Mouse (Mus musculus) kidney, postnatal 4 days (tissue): ENCODE data around the gene Eed.
"Not testable (repeated sequence)": the region's sequence is repeated elsewhere in the genome, so short reads cannot be mapped to it uniquely, and the experiment has no call there.

ENCODE experiments used
- DNase-seq, 2 experiments: peaks; one replicate each; pipeline ENCODE4 v3.0.0; 2021; ENCODE audit warnings: mixed read lengths in 2 of 2

The Eed gene

GRCm38 (mm10) chr7:89980485-89981422, at the start of gene Eed:
Gene Eed, minus strand, starts transcription at chr7:89980983.
- peak; percentile 96 to 98 for DNase-seq

DNA sequence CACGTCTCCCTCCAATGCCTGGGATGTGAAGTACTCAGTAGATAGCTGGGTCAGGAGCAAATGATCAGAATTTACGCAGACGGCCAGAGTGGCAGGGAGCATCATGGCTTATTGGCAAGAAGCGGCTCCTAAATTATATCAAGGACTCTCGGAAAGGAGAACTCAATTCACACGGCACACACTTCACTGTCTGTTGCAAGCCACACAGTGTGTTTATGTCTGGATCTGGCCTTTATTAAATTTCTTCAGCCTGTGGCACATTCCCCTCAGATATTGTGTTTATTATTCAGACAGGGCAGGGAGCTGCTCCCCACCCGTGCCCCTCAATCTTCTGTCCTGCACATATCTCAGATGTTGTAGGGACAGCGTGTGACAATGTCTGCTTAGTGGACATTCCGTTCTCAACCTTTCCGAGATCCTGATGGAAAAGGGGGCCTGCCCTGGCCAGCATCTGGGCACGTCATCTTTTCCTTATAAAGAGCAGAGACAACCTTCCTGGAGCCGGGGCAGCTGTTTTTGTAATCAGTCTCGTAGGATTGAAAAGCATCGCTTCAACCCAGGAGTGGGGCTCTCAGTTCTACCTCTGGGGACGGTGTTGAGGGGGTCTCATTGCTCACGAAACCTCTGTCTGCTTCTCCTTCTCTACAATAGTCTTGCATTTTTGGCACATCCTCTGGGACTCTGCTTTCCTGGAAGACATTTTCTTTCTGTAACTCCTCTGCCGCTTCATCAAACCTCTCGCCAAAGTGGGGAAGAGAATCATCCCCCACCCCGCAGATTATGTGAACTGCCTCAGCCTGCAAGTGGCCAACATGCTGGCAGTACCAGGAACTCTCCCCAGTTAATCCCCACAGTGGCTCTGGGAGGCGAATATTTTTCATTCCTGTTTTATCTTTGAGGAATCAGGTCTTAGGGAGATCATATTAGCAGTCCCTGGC, 49.0 kb upstream of the Eed start:
- peak; percentile 36 to 48 for DNase-seq

DNA sequence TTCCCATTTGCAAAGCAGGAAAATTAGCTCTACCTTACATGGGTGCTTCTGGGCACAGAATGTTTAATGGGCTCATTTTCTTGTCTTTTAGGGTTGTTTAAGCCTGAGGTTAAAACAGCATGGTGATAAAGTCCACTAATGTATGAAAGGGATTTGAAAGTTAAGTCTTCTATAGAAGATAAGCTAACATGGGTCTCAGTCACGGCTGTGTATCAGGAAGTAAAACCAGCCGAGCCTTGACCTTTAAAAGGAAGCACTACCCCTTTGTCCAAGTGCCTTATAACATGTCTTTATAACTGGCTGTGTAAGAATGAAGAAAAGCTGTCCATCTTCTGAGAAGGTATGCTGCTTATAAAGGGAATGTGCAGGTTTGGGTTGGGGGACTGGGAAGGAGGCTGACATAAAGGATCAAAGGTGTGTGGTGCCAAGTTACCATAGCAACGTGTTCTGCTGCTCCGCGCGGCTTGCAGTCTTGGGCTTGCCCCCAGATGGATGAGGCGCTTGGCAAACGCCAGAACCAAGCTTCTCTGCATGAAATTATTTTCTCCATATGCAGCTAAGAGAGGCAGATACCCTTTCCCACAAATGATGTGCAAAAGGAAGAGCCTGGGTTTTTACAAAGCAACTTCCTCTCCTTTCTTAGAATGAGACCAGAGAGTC, 48.2 kb upstream of the Eed start:
- DNase-seq, result peak; percentile 18 to 35

DNA sequence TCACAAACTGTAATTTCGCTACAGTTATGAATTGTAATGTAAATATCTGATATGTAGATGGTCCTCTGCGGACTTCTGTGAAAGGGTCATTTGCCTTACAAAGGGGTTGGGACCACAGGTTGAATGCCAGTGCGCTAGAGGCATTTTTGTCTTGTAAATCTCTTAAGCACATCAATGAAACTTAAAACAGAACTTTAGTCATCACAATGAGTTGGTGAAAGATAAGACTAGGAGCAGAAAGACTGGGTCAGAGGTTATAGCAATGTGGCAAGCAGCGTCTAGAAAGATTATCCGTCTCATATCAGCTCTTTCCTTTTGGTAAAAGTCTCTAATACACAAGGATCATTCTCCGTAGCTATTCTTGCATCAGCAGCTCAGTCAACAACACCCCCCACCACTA, 44.2 kb upstream of the Eed start:
- DNase-seq, result no peak

DNA sequence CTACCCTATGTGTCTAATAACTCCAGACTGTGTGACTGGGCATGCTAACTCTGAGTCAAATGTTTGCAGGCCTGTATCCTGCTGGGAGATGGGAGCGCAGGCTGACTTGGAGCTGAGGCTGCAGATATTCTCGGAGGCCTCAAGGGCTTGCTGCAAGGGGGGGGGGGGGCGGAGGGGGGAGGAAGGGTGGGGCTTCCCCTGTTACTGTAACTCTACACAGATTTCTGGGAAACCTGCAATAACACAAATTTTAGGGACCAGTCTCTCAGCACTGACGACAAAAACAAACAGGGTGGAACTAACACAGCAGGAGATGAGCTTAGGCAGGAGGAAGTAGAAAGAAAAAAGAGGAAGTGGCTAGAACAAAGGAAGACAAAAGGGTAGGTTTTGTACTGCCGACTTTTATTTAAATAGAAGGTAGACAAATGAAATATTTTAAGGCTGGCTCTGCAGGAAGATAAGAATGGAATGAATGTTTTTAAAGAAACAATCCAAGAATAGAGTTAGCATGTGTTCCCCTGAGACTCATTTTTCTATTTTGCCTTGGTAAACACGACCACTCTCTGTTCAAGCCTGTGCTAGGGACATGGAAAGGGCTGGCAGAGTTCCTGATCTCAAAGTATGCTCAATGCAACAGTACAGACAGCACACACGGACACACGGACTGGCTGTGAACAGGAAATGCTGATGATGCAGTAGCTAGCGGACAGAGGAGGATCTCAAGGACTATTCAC, 42.4 kb upstream of the Eed start:
- DNase-seq, result peak; percentile 17 to 44

DNA sequence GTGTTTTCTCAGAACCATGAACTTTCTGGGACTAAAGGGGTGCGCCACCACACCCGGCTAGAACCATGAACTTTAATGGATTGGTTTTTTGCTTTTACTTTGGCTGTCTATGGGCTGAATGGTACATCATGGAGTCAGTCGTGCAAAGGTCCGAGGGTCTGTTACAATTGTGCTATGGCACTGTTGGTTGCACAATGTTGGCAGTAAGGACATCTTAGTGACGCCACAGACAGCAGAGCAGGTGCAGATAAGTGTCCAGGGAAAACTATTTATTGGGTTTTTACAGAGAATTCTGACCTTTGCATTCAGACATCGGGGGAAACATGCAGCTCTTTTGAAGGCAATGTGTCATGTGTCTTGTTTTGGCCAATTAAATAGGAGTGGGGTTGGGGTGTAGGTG, 39.5 kb upstream of the Eed start:
- DNase-seq, result no peak

DNA sequence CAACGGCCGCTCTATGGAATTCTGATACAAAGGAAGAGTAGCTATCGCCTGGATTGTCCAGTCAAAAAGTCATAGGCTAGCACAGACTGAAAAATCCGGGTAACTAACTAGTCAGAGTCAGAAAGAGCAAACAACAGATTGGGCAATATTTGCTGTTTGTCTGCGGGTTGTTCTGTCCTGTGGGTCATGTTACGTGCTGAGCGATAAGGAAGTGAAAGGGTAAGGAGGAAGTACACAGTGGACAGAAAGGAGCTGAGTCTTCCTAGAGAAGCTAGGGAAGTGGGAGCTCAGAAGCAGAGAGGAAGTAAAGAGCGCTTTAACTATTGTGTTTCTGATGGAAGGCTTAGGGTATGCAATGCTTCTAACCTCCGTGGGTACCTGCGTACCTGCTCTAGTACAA, 38.8 kb upstream of the Eed start:
- no peak for DNase-seq

DNA sequence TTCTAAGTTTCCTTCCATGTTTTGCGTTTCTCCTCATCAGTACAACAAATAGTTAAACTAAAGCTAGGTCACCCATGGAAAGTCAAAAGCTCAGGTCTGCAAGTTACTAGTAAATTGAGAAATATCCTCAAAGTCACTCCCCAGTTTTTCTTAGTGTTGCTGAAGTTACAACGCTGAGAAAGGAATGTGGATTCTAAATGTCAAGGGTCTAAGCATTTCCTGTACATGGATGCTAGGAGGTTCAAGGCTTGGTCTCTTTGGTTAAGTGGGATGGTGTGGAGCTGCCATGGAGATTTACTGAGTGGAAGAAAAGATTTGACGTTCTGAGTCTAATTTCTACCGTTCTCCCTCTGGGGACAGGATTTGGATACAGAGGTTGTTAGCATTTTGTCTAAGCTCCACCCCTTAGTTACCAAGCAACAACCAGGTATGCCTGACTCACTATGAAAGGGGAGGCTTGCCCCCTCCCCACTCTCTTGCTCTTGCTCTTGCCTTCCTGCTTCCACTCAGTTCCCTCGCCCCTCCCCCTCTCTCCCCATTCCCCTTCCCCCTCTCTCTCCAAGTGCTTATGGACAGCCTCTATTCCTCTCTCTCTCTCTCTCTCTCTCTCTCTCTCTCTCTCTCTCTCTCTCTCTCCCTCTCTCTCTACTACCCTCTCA, 36.3 kb upstream of the Eed start:
- DNase-seq, result peak; percentile 21 to 27

DNA sequence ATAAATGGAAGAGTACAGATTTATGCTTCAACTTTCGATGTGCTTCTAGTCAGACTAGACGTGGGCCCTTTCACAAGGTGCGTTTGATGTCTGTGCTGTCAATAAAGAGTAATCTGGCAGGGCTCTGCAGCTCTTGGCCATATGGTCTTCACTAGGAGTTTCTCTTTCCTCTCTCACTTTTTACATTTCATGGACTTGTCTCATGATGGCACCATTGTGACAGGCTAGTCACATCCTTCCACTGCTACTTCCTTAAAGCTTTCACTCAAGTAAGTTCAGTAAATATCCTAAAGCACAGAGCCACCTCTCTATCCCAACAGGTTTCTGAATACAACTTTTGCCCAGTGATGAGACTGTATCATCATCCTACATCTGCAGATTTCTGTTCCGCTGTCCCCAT, 35.7 kb upstream of the Eed start:
- peak in 1 of 2 experiments; percentile 32 for DNase-seq

DNA sequence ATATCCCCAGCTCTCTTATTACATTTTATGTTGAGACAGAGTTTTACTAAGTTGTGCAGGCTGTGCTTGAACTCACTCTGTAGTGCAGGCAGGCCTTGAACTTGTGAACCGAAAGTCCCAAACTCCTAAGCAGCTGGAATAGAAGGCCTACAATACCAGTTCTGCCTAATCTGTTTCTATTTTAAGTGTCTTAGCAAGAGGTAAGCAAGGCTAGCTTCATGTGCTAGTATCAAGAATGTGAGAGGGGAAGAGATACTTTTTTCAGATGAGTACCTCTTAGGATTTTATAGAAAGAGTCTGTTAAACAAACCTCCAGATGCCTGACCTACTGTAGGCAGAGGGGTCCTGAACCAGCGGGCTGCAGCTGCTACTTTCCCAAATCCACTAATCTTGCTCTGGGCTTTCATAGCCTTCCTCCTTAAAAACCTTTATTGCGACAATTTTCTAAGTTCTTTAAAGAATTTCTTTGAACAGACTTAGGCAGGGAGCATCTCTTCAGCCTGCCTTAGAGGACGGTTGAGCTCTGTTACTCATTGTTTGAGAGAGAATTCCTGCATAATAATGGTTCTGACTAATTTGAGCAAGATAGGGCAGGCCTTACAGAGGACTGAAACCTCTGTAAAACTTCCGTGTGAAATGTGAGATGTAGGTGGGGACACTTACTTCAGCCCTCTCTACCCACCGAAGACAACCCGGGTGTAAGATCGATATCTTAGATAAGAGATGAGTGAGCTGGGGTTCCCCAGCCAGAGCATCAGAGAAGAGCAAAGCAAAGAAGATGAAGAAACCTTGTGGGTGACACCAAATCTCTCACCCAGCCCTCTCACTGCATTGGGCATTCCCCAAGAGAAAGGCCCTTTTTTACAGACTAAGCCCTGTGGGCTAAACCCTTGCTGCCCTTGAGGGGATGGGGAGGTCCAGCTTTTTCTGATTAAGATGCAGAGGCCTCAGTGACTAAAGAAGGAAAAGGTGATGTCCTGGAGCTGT, 26.2 kb upstream of the Eed start:
- DNase-seq, result no peak

DNA sequence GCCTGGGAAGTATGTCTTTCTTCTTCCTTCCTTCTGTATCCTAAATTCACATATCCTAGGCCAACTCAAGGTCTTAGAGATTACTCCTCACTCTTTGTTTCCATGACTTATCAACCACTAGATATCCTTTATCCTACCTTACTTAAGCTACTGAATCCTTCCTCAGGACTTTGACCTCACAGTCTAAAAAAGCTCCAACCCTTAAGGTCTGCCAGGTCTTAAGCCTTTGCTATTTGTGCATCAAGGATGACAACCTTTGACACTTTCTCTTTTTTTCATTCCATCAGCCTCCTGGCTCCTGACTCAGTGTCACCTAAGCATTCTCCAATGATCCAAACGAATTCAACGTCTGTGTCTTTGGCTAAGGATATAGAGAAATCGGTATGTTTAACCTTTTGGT, 24.0 kb upstream of the Eed start:
- no peak for DNase-seq

GRCm38 (mm10) chr7:90002375-90002774, 21.6 kb upstream of the Eed start:
- no peak for DNase-seq

DNA sequence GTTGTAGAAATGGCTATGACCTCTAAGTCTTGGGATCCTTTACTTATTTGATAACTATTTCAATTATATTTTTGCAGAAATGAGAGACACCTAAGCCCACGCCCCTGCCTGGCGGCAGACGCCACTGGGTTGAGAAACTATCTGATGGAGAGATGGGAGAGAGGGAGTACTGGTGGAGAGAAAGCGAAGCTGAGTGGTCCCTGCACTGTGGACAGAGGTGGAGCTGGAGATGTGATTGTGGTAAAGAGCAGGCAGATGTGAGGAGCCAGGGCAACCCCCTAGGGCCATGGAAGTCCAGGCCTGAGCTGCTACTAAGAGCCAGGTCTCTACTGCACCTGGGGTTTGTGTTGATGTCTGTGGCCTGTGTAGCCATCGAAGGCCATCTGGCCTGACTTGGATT, 18.7 kb upstream of the Eed start:
- DNase-seq, result no peak

DNA sequence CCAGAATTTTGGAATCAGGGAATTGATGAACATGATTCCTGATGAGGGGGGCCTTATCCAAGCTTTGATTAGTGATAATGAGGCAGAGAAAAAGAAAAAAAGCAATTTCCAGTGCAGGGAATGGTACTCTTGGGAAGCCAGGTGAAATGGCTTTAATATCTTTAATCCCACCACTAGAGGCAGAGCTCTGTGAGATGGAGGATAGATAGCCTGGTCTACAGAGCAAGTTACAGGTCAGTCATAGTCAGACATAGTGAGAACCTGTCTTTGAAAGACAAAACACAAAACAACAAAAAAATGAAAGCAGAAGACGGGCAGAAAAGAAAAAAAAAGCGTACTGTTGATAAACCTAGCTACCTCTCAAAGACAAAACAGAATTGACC, 17.8 kb upstream of the Eed start:
- DNase-seq, result no peak

DNA sequence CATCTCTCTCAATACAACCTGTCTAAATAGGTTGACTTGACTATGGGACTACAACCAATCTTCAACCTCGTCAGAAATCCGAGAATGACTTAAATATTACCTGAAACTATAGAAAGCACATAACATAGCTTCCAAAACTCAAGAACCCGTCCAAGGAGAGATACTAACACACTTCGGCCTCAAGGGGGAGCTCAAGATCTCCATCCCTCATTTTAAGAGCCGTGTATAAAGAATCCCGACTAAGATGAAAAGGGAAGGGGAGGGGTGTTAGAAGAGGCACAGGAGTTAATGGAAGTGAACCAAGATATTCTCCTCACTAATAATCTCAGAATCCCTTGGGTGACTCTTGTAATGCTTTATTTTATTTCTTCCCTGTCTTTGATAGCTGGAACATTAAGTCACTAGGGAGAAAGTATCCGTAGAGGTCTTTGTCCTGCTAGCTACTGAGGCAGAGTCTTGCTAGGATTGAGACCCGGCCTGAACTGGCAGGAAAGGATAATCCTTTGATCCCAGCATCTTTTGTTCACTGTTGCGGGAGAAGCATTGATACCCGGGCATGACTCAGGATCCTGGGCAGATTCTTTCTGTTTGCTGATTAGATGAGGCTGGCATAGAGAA, 17.3 kb upstream of the Eed start:
- peak; percentile 50 to 60 for DNase-seq

DNA sequence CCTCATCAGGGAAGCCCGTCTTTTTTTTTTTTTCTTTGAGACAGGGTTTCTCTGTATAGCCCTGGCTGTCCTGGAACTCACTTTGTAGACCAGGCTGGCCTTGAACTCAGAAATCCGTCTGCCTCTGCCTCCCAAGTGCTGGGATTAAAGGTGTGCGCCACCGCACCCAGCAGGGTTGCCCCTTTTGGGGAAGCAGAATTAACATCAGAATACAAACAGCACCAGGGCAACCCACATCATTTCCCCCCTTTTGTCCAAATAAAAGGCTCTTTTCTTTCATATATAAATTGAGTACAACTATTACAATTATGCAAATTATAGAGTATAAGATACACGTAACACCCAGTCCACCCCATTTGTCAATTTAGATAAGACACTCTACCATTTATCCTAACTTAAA, 16.7 kb upstream of the Eed start:
- not testable (repeated sequence) for DNase-seq

- no peak for DNase-seq
Measured at GRCm38 (mm10) chr7:89993091-89993490, 12.3 kb upstream of the Eed start.

- no peak for DNase-seq
Measured at GRCm38 (mm10) chr7:89984421-89984820, 3.6 kb upstream of the Eed start.

GRCm38 (mm10) chr7:89983441-89983840, 2.7 kb upstream of the Eed start:
- no peak for DNase-seq

DNA sequence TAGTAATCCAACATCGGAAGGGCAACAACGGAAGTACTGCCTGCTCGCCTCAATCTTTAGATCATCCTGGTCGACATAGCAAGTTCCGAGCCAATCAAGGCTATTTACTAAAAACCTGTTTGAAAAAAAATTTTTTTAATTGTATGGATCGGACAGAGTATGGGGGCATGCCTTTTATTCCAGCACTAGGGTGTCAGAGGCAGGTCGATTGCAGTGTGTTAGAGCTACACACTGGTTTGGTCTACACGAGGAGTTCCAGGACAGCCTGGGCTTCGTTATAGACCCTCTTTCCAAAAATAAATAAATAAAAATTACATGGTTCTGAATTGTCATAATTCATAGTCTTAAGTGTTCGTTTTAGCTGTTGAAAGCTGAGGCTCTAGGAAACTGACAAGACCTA, 774 bp upstream of the Eed start:
- no peak for DNase-seq
